Mouse (Mus musculus) stomach, postnatal 0 days (tissue): ENCODE data around the gene Bsn.

ENCODE experiments used
- CTCF ChIP-seq: IDR thresholded peaks from 2 replicates; pipeline ENCODE4 v1.5.1; 2016; ENCODE audit warnings: antibody characterized with exemption, low read depth, mild to moderate bottlenecking, moderate library complexity
- EP300 ChIP-seq: optimal IDR thresholded peaks from 2 replicates; pipeline ENCODE3; 2016; ENCODE audit warnings: antibody characterized with exemption

GRCm38 (mm10) chr9:108238402-108238801, 48.2 kb upstream of the Bsn start:
- TF ChIP-seq CTCF (no peak), EP300 (no peak)
